Mouse (Mus musculus) lung, postnatal 0 days (tissue): Measurements from ENCODE around the gene Itpr2.

ENCODE experiments used
- CTCF ChIP-seq: IDR thresholded peaks from 2 replicates; pipeline ENCODE4 v1.5.1; 2016; ENCODE audit warnings: antibody characterized with exemption, mild to moderate bottlenecking
- EP300 ChIP-seq: IDR thresholded peaks from 2 replicates; pipeline ENCODE4 v1.6.1; 2016; ENCODE audit warnings: antibody characterized with exemption, mild to moderate bottlenecking, control low read depth

DNA sequence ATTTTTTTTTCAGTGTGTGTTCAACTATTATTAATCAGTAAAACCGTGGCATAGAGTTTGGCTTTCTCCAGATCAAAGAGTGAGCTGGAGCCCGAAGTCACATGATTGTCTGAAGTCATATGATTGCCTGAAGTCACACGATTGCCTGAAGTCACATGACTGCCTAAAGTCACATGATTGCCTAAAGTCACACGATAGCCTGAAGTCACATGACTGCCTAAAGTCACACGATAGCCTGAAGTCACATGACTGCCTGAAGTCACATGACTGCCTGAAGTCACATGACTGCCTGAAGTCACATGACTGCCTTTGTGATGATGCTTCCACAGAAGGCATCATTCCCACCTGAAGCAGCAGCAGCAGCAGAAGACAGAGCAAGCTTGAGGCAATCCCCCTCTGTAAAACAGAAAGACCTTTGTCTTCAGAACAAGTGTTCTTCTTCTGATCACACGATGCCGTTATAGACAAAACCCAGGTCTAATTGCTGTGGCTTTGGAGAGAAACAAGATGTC is 304.1 kb downstream of the Itpr2 start:
- no peak for TF ChIP-seq CTCF
- TF ChIP-seq EP300, result no peak
